Mouse (Mus musculus) MEL (cell line): ENCODE results near the gene Actr1a. TPM values are rescaled to one million over a fixed set of nuclear protein-coding genes. Genes with fewer than 3 reads are reported as not detected.

Source experiments
- DNase-seq: peaks from one replicate; pipeline ENCODE4 v3.0.0; 2011; ENCODE audit warnings: low read depth, low spot score
- H3K27ac ChIP-seq: 2 replicates; pipeline ENCODE4 v1.5.1; 2012; ENCODE audit warnings: low read depth, mild to moderate bottlenecking, control low read depth, low read length, moderate library complexity; ENCODE audit not compliant: control insufficient read depth
- H3K27me3 ChIP-seq, 2 experiments: fragments of 150-350 bp in 1 of 2; sonication (generic) in 1 of 2; 2 replicates each; pipeline ENCODE4 v1.6.1; 2012; ENCODE audit warnings: low read length in 2 of 2, mild to moderate bottlenecking in 2 of 2, improper control_type of control experiment in 1 of 2, moderate library complexity in 1 of 2; ENCODE audit not compliant: insufficient read depth in 2 of 2, control insufficient read depth in 1 of 2
- H3K36me3 ChIP-seq, 2 experiments: 2 replicates each; pipeline ENCODE4 v1.6.1; 2012 to 2014; ENCODE audit warnings: low read length in 2 of 2, improper control_type of control experiment in 1 of 2, inconsistent platforms in 1 of 2, mild to moderate bottlenecking in 1 of 2; ENCODE audit not compliant: insufficient read depth in 2 of 2, control insufficient read depth in 1 of 2
- H3K4me1 ChIP-seq, 2 experiments: fragments of 150-350 bp in 1 of 2; sonication (generic) in 1 of 2; 2 replicates each; pipeline ENCODE4 v1.6.1; 2012; ENCODE audit warnings: low read length in 2 of 2, improper control_type of control experiment in 1 of 2, mild to moderate bottlenecking in 1 of 2; ENCODE audit not compliant: insufficient read depth in 2 of 2, control insufficient read depth in 1 of 2
- H3K4me3 ChIP-seq, 2 experiments: fragments of 150-350 bp in 1 of 2; sonication (generic) in 1 of 2; 2 replicates each; pipeline ENCODE4 v1.5.1; 2012; ENCODE audit warnings: low read depth in 2 of 2, low read length in 2 of 2, mild to moderate bottlenecking in 2 of 2, moderate library complexity in 2 of 2, control low read depth in 1 of 2, improper control_type of control experiment in 1 of 2; ENCODE audit not compliant: control insufficient read depth in 1 of 2, insufficient read depth in 1 of 2
- H3K79me2 ChIP-seq: 2 replicates; pipeline ENCODE4 v1.6.1; 2012; ENCODE audit warnings: mild to moderate bottlenecking, low read length, moderate library complexity; ENCODE audit not compliant: control insufficient read depth, poor library complexity, insufficient read depth
- H3K9ac ChIP-seq: 2 replicates; pipeline ENCODE4 v1.6.1; 2012; ENCODE audit warnings: low read depth, mild to moderate bottlenecking, control low read depth, low read length, moderate library complexity; ENCODE audit not compliant: control insufficient read depth, poor library complexity, severe bottlenecking
- H3K9me3 ChIP-seq: fragments of 150-350 bp; sonication (generic); replicated peaks from 2 replicates; pipeline ENCODE4 v1.6.1; 2012; ENCODE audit warnings: mild to moderate bottlenecking, low read length, improper control_type of control experiment, moderate library complexity; ENCODE audit not compliant: insufficient read depth
- BHLHE40 ChIP-seq: IDR thresholded peaks from 2 replicates; pipeline ENCODE4 v1.6.1; 2012; ENCODE audit warnings: low read depth, mild to moderate bottlenecking, inconsistent platforms, low read length, improper control_type of control experiment, borderline replicate concordance
- CHD1 ChIP-seq: IDR thresholded peaks from 2 replicates; pipeline ENCODE4 v1.6.1; 2012; ENCODE audit warnings: low read depth, mild to moderate bottlenecking, inconsistent platforms, low read length, improper control_type of control experiment
- CHD2 ChIP-seq: IDR thresholded peaks from 2 replicates; pipeline ENCODE4 v1.6.1; 2011; ENCODE audit warnings: low read length, improper control_type of control experiment
- CTCF ChIP-seq, 3 experiments: IDR thresholded peaks in 2 of 3; conservative IDR thresholded peaks in 1 of 3; 2 replicates each; pipeline ENCODE4 v1.5.1; 2011 to 2012; ENCODE audit warnings: low read length in 3 of 3, low read depth in 2 of 3, mild to moderate bottlenecking in 2 of 3, improper control_type of control experiment in 1 of 3, inconsistent platforms in 1 of 3, mixed read lengths in 1 of 3, moderate library complexity in 1 of 3; ENCODE audit not compliant: control insufficient read depth in 1 of 3, insufficient read depth in 1 of 3, poor library complexity in 1 of 3, severe bottlenecking in 1 of 3
- E2F4 ChIP-seq: IDR thresholded peaks from 2 replicates; pipeline ENCODE4 v1.6.1; 2011; ENCODE audit warnings: low read depth, low read length, improper control_type of control experiment, borderline replicate concordance
- EP300 ChIP-seq, 2 experiments: IDR thresholded peaks; 2 replicates each; pipeline ENCODE4 v1.6.1; 2011; ENCODE audit warnings: improper control_type of control experiment in 2 of 2, low read length in 2 of 2, low read depth in 1 of 2, mild to moderate bottlenecking in 1 of 2
- GATA1 ChIP-seq: IDR thresholded peaks from 2 replicates; pipeline ENCODE4 v1.6.1; 2011; ENCODE audit warnings: low read depth, low read length, improper control_type of control experiment
- HCFC1 ChIP-seq: IDR thresholded peaks from 2 replicates; pipeline ENCODE4 v1.6.1; 2012; ENCODE audit warnings: low read depth, mild to moderate bottlenecking, inconsistent platforms, low read length, improper control_type of control experiment, moderate library complexity
- MAFK ChIP-seq: IDR thresholded peaks from 2 replicates; pipeline ENCODE4 v1.6.1; 2011; ENCODE audit warnings: low read depth, mild to moderate bottlenecking, low read length, improper control_type of control experiment, borderline replicate concordance
- MXI1 ChIP-seq: IDR thresholded peaks from 2 replicates; pipeline ENCODE4 v1.6.1; 2011; ENCODE audit warnings: mild to moderate bottlenecking, low read depth, low read length, improper control_type of control experiment
- MYC ChIP-seq: IDR thresholded peaks from 2 replicates; pipeline ENCODE4 v1.6.1; 2011; ENCODE audit warnings: low read depth, mild to moderate bottlenecking, low read length, improper control_type of control experiment, moderate library complexity
- NELFE ChIP-seq: IDR thresholded peaks from 2 replicates; pipeline ENCODE4 v1.6.1; 2011; ENCODE audit warnings: low read depth, low read length, improper control_type of control experiment
- NRF1 ChIP-seq: IDR thresholded peaks from 2 replicates; pipeline ENCODE4 v1.6.1; 2014; ENCODE audit warnings: low read depth, mild to moderate bottlenecking, inconsistent platforms, low read length, improper control_type of control experiment, moderate library complexity; ENCODE audit not compliant: poor library complexity, insufficient read depth, severe bottlenecking
- POLR2A ChIP-seq, 2 experiments: IDR thresholded peaks; 2 replicates each; pipeline ENCODE4 v1.6.1; 2011 to 2012; ENCODE audit warnings: low read length in 2 of 2, mild to moderate bottlenecking in 2 of 2, control low read depth in 1 of 2, improper control_type of control experiment in 1 of 2, low read depth in 1 of 2, moderate library complexity in 1 of 2; ENCODE audit not compliant: control insufficient read depth in 1 of 2, insufficient read depth in 1 of 2, poor library complexity in 1 of 2
- RAD21 ChIP-seq: IDR thresholded peaks from 2 replicates; pipeline ENCODE4 v1.6.1; 2011; ENCODE audit warnings: mild to moderate bottlenecking, low read depth, low read length, improper control_type of control experiment
- SIN3A ChIP-seq: IDR thresholded peaks from 2 replicates; pipeline ENCODE4 v1.6.1; 2012; ENCODE audit warnings: low read length, improper control_type of control experiment, inconsistent platforms
- SMC3 ChIP-seq: IDR thresholded peaks from 2 replicates; pipeline ENCODE4 v1.6.1; 2011; ENCODE audit warnings: low read depth, low read length, improper control_type of control experiment
- TBP ChIP-seq: IDR thresholded peaks from 2 replicates; pipeline ENCODE4 v1.8.0; 2011; ENCODE audit warnings: low read depth, low read length, improper control_type of control experiment
- UBTF ChIP-seq: IDR thresholded peaks from 2 replicates; pipeline ENCODE4 v1.6.1; 2012; ENCODE audit warnings: low read depth, mild to moderate bottlenecking, inconsistent platforms, low read length, improper control_type of control experiment, moderate library complexity, borderline replicate concordance; ENCODE audit not compliant: insufficient read depth
- USF1 ChIP-seq: IDR thresholded peaks from 2 replicates; pipeline ENCODE4 v1.6.1; 2014; ENCODE audit warnings: low read depth, mild to moderate bottlenecking, inconsistent platforms, low read length, improper control_type of control experiment, moderate library complexity
- ZC3H11A ChIP-seq: IDR thresholded peaks from 2 replicates; pipeline ENCODE4 v1.6.1; 2012; ENCODE audit warnings: low read depth, mild to moderate bottlenecking, inconsistent platforms, low read length, improper control_type of control experiment
- ZKSCAN1 ChIP-seq: IDR thresholded peaks from 2 replicates; pipeline ENCODE4 v1.6.1; 2012; ENCODE audit warnings: low read depth, mild to moderate bottlenecking, inconsistent platforms, low read length, improper control_type of control experiment, moderate library complexity
- ZMIZ1 ChIP-seq: IDR thresholded peaks from 2 replicates; pipeline ENCODE4 v1.6.1; 2012; ENCODE audit warnings: low read depth, mild to moderate bottlenecking, inconsistent platforms, low read length, improper control_type of control experiment, moderate library complexity
- ZNF384 ChIP-seq: IDR thresholded peaks from 2 replicates; pipeline ENCODE4 v1.6.1; 2012; ENCODE audit warnings: low read depth, mild to moderate bottlenecking, inconsistent platforms, low read length, improper control_type of control experiment
- polyA plus RNA-seq, 2 experiments: library from polyadenylated mRNA; stranded (reverse) in 1 of 2; unstranded in 1 of 2; fragments of >175 nt in 1 of 2; fragments of >200 nt in 1 of 2; gene quantifications; 2 replicates each; pipeline versions ENCODE4 v1.2.1 to v1.2.4; 2012; ENCODE audit warnings: low replicate concordance in 2 of 2, low read depth in 1 of 2; ENCODE audit not compliant: insufficient read length in 2 of 2, insufficient read depth in 1 of 2, missing spikeins in 1 of 2
- total RNA-seq: library from RNA; depleted of rRNA; stranded (reverse); fragments of 300-350 nt; gene quantifications from 2 replicates; pipeline ENCODE4 v1.2.3, GENCODE M21; 2012

Gene Actr1a
- total and polyA plus RNA-seq, 3 experiments, result 140 to 530 (median 193) TPM

- H3K4me1 ChIP-seq, result peaks cover 0 to 2% of the 10 kb centered on the region in 2 experiments; a peak in 1 of 4 replicates
- H3K27me3 ChIP-seq, result no peaks in the 10 kb centered on the region
- DNase-seq, result peak; percentile 94
- no peaks in the 10 kb centered on the region for H3K36me3 ChIP-seq
- TF ChIP-seq POLR2A (IDR thresholded peaks at IDR 0.05; ENCODE audit: control insufficient read depth in 1 of 2, insufficient read depth in 1 of 2, low read depth in 1 of 2, low read length in 2 of 2, poor library complexity in 1 of 2) (no peak), E2F4 (no peak), CHD2 (no peak), SIN3A (peak; percentile 56; the same call in 1 of the 2 replicates), EP300 (IDR thresholded peaks at IDR 0.05; ENCODE audit: low read depth in 1 of 2, low read length in 2 of 2) (no peak), MXI1 (no peak), RAD21 (peak; percentile 87), ZNF384 (no peak), ZMIZ1 (no peak), CTCF (IDR thresholded peaks at IDR 0.05 in 2 of 3, conservative IDR thresholded peaks at IDR 0.05 in 1 of 3; ENCODE audit: control insufficient read depth in 1 of 3, insufficient read depth in 1 of 3, low read depth in 2 of 3, low read length in 3 of 3, poor library complexity in 1 of 3, severe bottlenecking in 1 of 3) (peak; percentile 77 to 98 (median 96)), NELFE (no peak), SMC3 (peak; percentile 79), ZKSCAN1 (no peak), USF1 (no peak), MYC (no peak), MAFK (no peak), GATA1 (0 out of 2 replicates have a peak, but pooled peaks have one; percentile 11), BHLHE40 (0 out of 2 replicates have a peak, but pooled peaks have one; percentile 36), CHD1 (no peak), NRF1 (no peak), HCFC1 (no peak), TBP (no peak), UBTF (no peak), ZC3H11A (peak; percentile 73)
- H3K79me2 ChIP-seq, result peaks cover 2% of the 10 kb centered on the region; the same call in 1 of the 2 replicates
- no peaks in the 10 kb centered on the region for H3K9me3 ChIP-seq
- no peak overlapping the region for H3K27ac ChIP-seq
- no peak overlapping the region for H3K4me3 ChIP-seq
- no peak overlapping the region for H3K9ac ChIP-seq
Measured at GRCm38 (mm10) chr19:46444209-46444608, 48.7 kb upstream of the Actr1a start.
